Mouse (Mus musculus) frontal cortex, adult (tissue): ENCODE results near the gene Lrrn4cl.
"Not testable (repeated sequence)": the region's sequence is repeated elsewhere in the genome, so short reads cannot be mapped to it uniquely, and the experiment has no call there.

Source experiments
- ATAC-seq: cut with Nextera tagmentation; 2 replicates; pipeline ENCODE4 v1.9.2; 2017; ENCODE audit warnings: mild to moderate bottlenecking, moderate library complexity, mixed read lengths; ENCODE audit not compliant: low TSS enrichment

Gene Lrrn4cl

GRCm38 (mm10) chr19:8880311-8881033 is 29.9 kb downstream of the Lrrn4cl start, which contains the start of gene Uqcc3:
Uqcc3 (minus strand) TSS chr19:8880923.
- ATAC-seq: peak; percentile 95

GRCm38 (mm10) chr19:8881034-8881392 is 30.4 kb downstream of the Lrrn4cl start:
- ATAC-seq: no peak

GRCm38 (mm10) chr19:8883616-8884015 is 33.0 kb downstream of the Lrrn4cl start, which contains the start of the genes Lbhd1 and Gm49403:
Lbhd1 (plus strand) TSS chr19:8883732.
Gm49403 (plus strand) TSS chr19:8883930.
- ATAC-seq: no peak

GRCm38 (mm10) chr19:8886916-8887584 is 36.5 kb downstream of the Lrrn4cl start:
- ATAC-seq: no peak

GRCm38 (mm10) chr19:8887585-8888463 is 37.3 kb downstream of the Lrrn4cl start:
- ATAC-seq: no peak

GRCm38 (mm10) chr19:8888511-8889385 is 38.2 kb downstream of the Lrrn4cl start, which contains the start of the genes 1810009A15Rik and Gm49416:
1810009A15Rik (plus strand) TSS chr19:8888853.
Gm49416 (plus strand) TSS chr19:8888926.
- peak; percentile 92 for ATAC-seq

- peak; percentile 58 for ATAC-seq
These were observed 42.5 kb downstream of the Lrrn4cl start, which contains the start of gene Ints5 for GRCm38 (mm10) chr19:8892829-8893766. Ints5 (plus strand) TSS chr19:8893005.

- no peak for ATAC-seq
These were observed 44.9 kb downstream of the Lrrn4cl start for GRCm38 (mm10) chr19:8895397-8895960.

- not testable (repeated sequence) for ATAC-seq
These were observed 45.7 kb downstream of the Lrrn4cl start for GRCm38 (mm10) chr19:8896231-8896630.

- not testable (repeated sequence) for ATAC-seq
These were observed 46.8 kb downstream of the Lrrn4cl start for GRCm38 (mm10) chr19:8897211-8897864.

GRCm38 (mm10) chr19:8897865-8898495 is 47.4 kb downstream of the Lrrn4cl start, which contains the start of gene Ganab:
Ganab (plus strand) TSS chr19:8898071.
- ATAC-seq: peak; percentile 98

GRCm38 (mm10) chr19:8898576-8898975 is 48.0 kb downstream of the Lrrn4cl start:
- ATAC-seq: no peak

GRCm38 (mm10) chr19:8899079-8899478 is 48.5 kb downstream of the Lrrn4cl start:
- ATAC-seq: no peak

- no peak for ATAC-seq
These were observed 52.8 kb downstream of the Lrrn4cl start for GRCm38 (mm10) chr19:8903412-8903811.
